Mouse (Mus musculus): ENCODE measurements around the gene Ccl12. TPM values are rescaled to one million over a fixed set of nuclear protein-coding genes. Genes with fewer than 3 reads are reported as not detected.

Gene Ccl12
- total RNA-seq, 2 experiments from 2014 or later: not detected

DNA sequence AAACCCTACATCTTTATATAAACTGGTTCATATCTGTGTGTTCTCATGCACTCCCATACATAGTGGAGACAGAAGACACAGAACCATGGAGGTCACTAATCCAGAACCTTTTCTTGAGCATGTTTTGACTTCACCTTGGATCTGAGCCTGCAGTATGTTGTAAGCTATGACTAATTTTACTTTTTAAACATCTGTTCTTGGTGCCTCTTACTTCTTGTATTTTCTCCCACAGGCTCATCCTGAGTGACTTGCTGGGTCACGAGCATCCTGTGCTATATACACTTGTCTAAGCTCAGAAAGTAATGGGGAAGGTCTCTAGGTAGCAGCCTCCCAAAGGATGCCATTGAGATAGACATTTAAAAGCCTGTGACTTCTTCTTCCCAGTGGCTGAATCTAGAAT lies 31.3 kb downstream of the Ccl12 start:
- no peak for DNase-seq (ENCODE audit: low spot score in 2 of 2)
- intact Hi-C loops (cut with DNase I): no loop called here

DNA sequence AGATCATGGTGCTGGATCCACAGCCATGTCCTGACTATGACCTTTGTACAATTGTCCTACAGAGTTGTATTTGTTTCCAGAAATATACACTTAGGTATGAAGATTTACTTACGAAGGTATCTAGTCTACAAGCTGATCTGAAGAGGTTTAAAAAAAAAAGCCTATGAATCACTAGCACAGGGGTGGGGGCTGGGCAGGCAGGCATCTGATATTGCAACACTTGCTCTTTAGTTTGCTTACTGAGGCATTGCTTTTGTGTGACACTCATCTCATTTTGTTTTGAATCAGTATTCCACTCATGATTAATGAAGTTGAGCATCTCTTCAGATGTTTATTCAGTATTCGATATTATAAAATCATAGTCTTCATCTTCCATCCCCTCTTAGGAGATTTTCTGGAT lies 34.6 kb downstream of the Ccl12 start:
- intact Hi-C loops (cut with DNase I): no loop called here
- no peak for DNase-seq (ENCODE audit: low spot score in 2 of 2)

DNA sequence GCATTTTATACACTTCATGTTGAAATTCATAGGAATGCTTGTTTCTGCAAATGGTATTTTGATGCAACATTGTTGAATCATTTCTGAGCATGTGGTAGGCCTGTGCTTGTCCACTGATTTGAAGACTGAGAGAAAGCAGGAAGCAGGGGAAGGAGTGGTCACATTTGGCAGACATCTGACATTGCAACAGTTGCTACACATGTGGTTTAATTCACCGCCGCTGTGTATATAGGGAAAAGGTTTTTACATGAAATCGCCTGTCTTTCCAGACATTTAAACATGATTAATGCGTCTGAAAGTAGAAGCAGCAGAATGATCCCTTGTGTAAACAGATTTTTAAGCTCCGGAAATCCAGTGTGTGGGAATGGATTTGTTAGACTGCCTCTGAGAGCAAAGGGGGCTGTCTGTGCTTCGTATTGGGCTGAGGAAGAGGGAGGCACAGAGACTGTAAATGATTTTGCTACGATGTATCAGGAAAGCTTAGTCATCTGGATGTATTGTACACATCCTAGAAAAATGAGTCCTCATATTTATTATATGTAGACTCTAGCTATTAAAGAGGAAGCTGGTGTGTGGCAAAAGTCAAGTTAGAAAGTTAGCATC lies 37.9 kb downstream of the Ccl12 start:
- intact Hi-C loops (cut with DNase I): no loop called here

More for the DNA sequence above, 37.9 kb downstream of the Ccl12 start:
- no peak for DNase-seq (ENCODE audit: low spot score in 2 of 2)

Other genes starting within 250 kb of the Ccl12 start
- under 1 TPM in 1 of 2 experiments, not detected in 1; 0.15 TPM for gene 5530401A14Rik, start 241.2 kb upstream of the Ccl12 start, total RNA-seq (2021)
- 10 to 100 TPM; 73.7 to 79.1 TPM for gene Asic2, start 133.4 kb upstream of the Ccl12 start, total RNA-seq (2021)
- not detected for gene Ccl2, start 66.3 kb upstream of the Ccl12 start, total RNA-seq (2021)
- gene Gm17268, start 63.3 kb upstream of the Ccl12 start, total RNA-seq (2021): not detected
- gene Ccl7, start 56.1 kb upstream of the Ccl12 start, total RNA-seq (2021): under 1 TPM in 1 of 2 experiments, not detected in 1; 0.88 TPM
- gene Ccl11, start 44.0 kb upstream of the Ccl12 start, total RNA-seq (2021): under 1 TPM in 1 of 2 experiments, not detected in 1; 0.39 TPM
- not detected for gene Ccl8, start 13.3 kb downstream of the Ccl12 start, total RNA-seq (2021)
- gene Ccl1, start 203.8 kb downstream of the Ccl12 start, total RNA-seq (2021): not detected